Mouse (Mus musculus): ENCODE data around the gene Golgb1. TPM values are rescaled to one million over a fixed set of nuclear protein-coding genes. Genes with fewer than 3 reads are reported as not detected.

Gene Golgb1
- polyA plus RNA-seq, 1 experiment from 2014 or later = 78.4 TPM

- WGBS = under 1% methylated on average over 25 of the region's 48 CpGs
- Histone ChIP-seq H3K9me3 (ENCODE audit: control insufficient read depth, low read length) (no peaks in the 10 kb centered on the region), H3K4me1 (ENCODE audit: control insufficient read depth, insufficient read depth, low read length) (peaks cover 10% of the 10 kb centered on the region; the same call in 1 of the 2 replicates), H3K9ac (ENCODE audit: low read length) (peak overlapping the region; percentile 72), H3K4me3 (ENCODE audit: low read depth, low read length) (peak overlapping the region; percentile 91), H3K27ac (ENCODE audit: low read depth, low read length) (no peak overlapping the region; the same call in 1 of the 2 replicates), H3K27me3 (ENCODE audit: control insufficient read depth, insufficient read depth, low read length) (no peaks in the 10 kb centered on the region), H3K36me3 (ENCODE audit: control insufficient read depth, insufficient read depth, low read length) (peaks cover 5% of the 10 kb centered on the region), H3K4me2 (peak overlapping the region; percentile 73)
- ATAC-seq (ENCODE audit: low FRiP score) (peak; percentile 85), DNase-seq (ENCODE audit: low spot score, missing footprints) (no peak)
These were observed 424 bp downstream of the Golgb1 start for GRCm38 (mm10) chr16:36875276-36875851.

GRCm38 (mm10) chr16:36877316-36877715, 2.4 kb downstream of the Golgb1 start:
- DNase-seq (ENCODE audit: low spot score, missing footprints) = no peak
- WGBS = 81% methylated on average over 5 of the region's 5 CpGs
- Histone ChIP-seq H3K27ac (ENCODE audit: low read depth, low read length) (no peak overlapping the region), H3K4me1 (ENCODE audit: control insufficient read depth, insufficient read depth, low read length) (peaks cover 10% of the 10 kb centered on the region; the same call in 1 of the 2 replicates), H3K4me2 (no peak overlapping the region), H3K4me3 (ENCODE audit: low read depth, low read length) (no peak overlapping the region), H3K36me3 (ENCODE audit: control insufficient read depth, insufficient read depth, low read length) (peaks cover under 1% of the 10 kb centered on the region; the same call in 1 of the 2 replicates), H3K9me3 (ENCODE audit: control insufficient read depth, low read length) (no peaks in the 10 kb centered on the region), H3K27me3 (ENCODE audit: control insufficient read depth, insufficient read depth, low read length) (no peaks in the 10 kb centered on the region), H3K9ac (ENCODE audit: low read length) (no peak overlapping the region)
- ATAC-seq (ENCODE audit: low FRiP score) = no peak

- Histone ChIP-seq H3K27me3 (ENCODE audit: control insufficient read depth, insufficient read depth, low read length) (no peaks in the 10 kb centered on the region), H3K27ac (ENCODE audit: low read depth, low read length) (no peak overlapping the region; the same call in 1 of the 2 replicates), H3K4me1 (ENCODE audit: control insufficient read depth, insufficient read depth, low read length) (no peaks in the 10 kb centered on the region), H3K9ac (ENCODE audit: low read length) (no peak overlapping the region), H3K9me3 (ENCODE audit: control insufficient read depth, low read length) (no peaks in the 10 kb centered on the region), H3K4me3 (ENCODE audit: low read depth, low read length) (no peak overlapping the region), H3K4me2 (no peak overlapping the region), H3K36me3 (ENCODE audit: control insufficient read depth, insufficient read depth, low read length) (no peaks in the 10 kb centered on the region)
- 34% methylated on average over 5 of the region's 5 CpGs for WGBS
- ATAC-seq (ENCODE audit: low FRiP score) (peak; percentile 44; the same call in 1 of the 2 replicates), DNase-seq (ENCODE audit: low spot score, missing footprints) (no peak)
These were observed 7.9 kb downstream of the Golgb1 start for GRCm38 (mm10) chr16:36882737-36883343.

GRCm38 (mm10) chr16:36884881-36885280, 9.9 kb downstream of the Golgb1 start:
- H3K9me3 ChIP-seq (ENCODE audit: control insufficient read depth, low read length) = no peaks in the 10 kb centered on the region
- ATAC-seq (ENCODE audit: low FRiP score) (0 out of 2 replicates have a peak, but pooled peaks have one; percentile 19), DNase-seq (ENCODE audit: low spot score, missing footprints) (no peak)
- 82% methylated on average over 4 of the region's 4 CpGs for WGBS
- H3K36me3 ChIP-seq (ENCODE audit: control insufficient read depth, insufficient read depth, low read length) = no peaks in the 10 kb centered on the region
- H3K27ac ChIP-seq (ENCODE audit: low read depth, low read length) = no peak overlapping the region
- H3K27me3 ChIP-seq (ENCODE audit: control insufficient read depth, insufficient read depth, low read length) = no peaks in the 10 kb centered on the region
- H3K4me2 ChIP-seq = no peak overlapping the region
- no peak overlapping the region for H3K4me3 ChIP-seq (ENCODE audit: low read depth, low read length)
- H3K9ac ChIP-seq (ENCODE audit: low read length) = no peak overlapping the region
- H3K4me1 ChIP-seq (ENCODE audit: control insufficient read depth, insufficient read depth, low read length) = no peaks in the 10 kb centered on the region

- Histone ChIP-seq H3K36me3 (ENCODE audit: control insufficient read depth, insufficient read depth, low read length) (no peaks in the 10 kb centered on the region), H3K9ac (ENCODE audit: low read length) (no peak overlapping the region), H3K27ac (ENCODE audit: low read depth, low read length) (no peak overlapping the region), H3K4me3 (ENCODE audit: low read depth, low read length) (no peak overlapping the region), H3K27me3 (ENCODE audit: control insufficient read depth, insufficient read depth, low read length) (no peaks in the 10 kb centered on the region), H3K9me3 (ENCODE audit: control insufficient read depth, low read length) (no peaks in the 10 kb centered on the region), H3K4me1 (ENCODE audit: control insufficient read depth, insufficient read depth, low read length) (no peaks in the 10 kb centered on the region), H3K4me2 (no peak overlapping the region)
- ATAC-seq (ENCODE audit: low FRiP score) = no peak
- DNase-seq (ENCODE audit: low spot score, missing footprints) = no peak
- 82% methylated on average over 11 of the region's 11 CpGs for WGBS
These were observed 11.0 kb downstream of the Golgb1 start for GRCm38 (mm10) chr16:36885912-36886311.

GRCm38 (mm10) chr16:36887546-36887945, 12.6 kb downstream of the Golgb1 start:
- Histone ChIP-seq H3K9me3 (ENCODE audit: control insufficient read depth, low read length) (no peaks in the 10 kb centered on the region), H3K27me3 (ENCODE audit: control insufficient read depth, insufficient read depth, low read length) (no peaks in the 10 kb centered on the region), H3K9ac (ENCODE audit: low read length) (no peak overlapping the region), H3K4me3 (ENCODE audit: low read depth, low read length) (no peak overlapping the region), H3K4me2 (no peak overlapping the region), H3K36me3 (ENCODE audit: control insufficient read depth, insufficient read depth, low read length) (no peaks in the 10 kb centered on the region), H3K4me1 (ENCODE audit: control insufficient read depth, insufficient read depth, low read length) (no peaks in the 10 kb centered on the region), H3K27ac (ENCODE audit: low read depth, low read length) (no peak overlapping the region)
- ATAC-seq (ENCODE audit: low FRiP score) = no peak
- 79% methylated on average over 5 of the region's 5 CpGs for WGBS
- no peak for DNase-seq (ENCODE audit: low spot score, missing footprints)

- Histone ChIP-seq H3K27ac (ENCODE audit: low read depth, low read length) (no peak overlapping the region), H3K9me3 (ENCODE audit: control insufficient read depth, low read length) (no peaks in the 10 kb centered on the region), H3K9ac (ENCODE audit: low read length) (no peak overlapping the region), H3K27me3 (ENCODE audit: control insufficient read depth, insufficient read depth, low read length) (no peaks in the 10 kb centered on the region), H3K36me3 (ENCODE audit: control insufficient read depth, insufficient read depth, low read length) (no peaks in the 10 kb centered on the region), H3K4me3 (ENCODE audit: low read depth, low read length) (no peak overlapping the region), H3K4me1 (ENCODE audit: control insufficient read depth, insufficient read depth, low read length) (no peaks in the 10 kb centered on the region), H3K4me2 (no peak overlapping the region)
- DNase-seq (ENCODE audit: low spot score, missing footprints) (no peak), ATAC-seq (ENCODE audit: low FRiP score) (no peak)
- 95% methylated on average over 3 of the region's 3 CpGs for WGBS
These were observed 15.6 kb downstream of the Golgb1 start for GRCm38 (mm10) chr16:36890559-36890958.

- Histone ChIP-seq H3K36me3 (ENCODE audit: control insufficient read depth, insufficient read depth, low read length) (no peaks in the 10 kb centered on the region), H3K4me3 (ENCODE audit: low read depth, low read length) (no peak overlapping the region), H3K9me3 (ENCODE audit: control insufficient read depth, low read length) (no peaks in the 10 kb centered on the region), H3K4me1 (ENCODE audit: control insufficient read depth, insufficient read depth, low read length) (no peaks in the 10 kb centered on the region), H3K9ac (ENCODE audit: low read length) (no peak overlapping the region), H3K4me2 (no peak overlapping the region), H3K27ac (ENCODE audit: low read depth, low read length) (no peak overlapping the region), H3K27me3 (ENCODE audit: control insufficient read depth, insufficient read depth, low read length) (no peaks in the 10 kb centered on the region)
- WGBS = 95% methylated on average over 4 of the region's 4 CpGs
- no peak for DNase-seq (ENCODE audit: low spot score, missing footprints)
- ATAC-seq (ENCODE audit: low FRiP score) = no peak
These were observed 16.5 kb downstream of the Golgb1 start for GRCm38 (mm10) chr16:36891415-36891814.

GRCm38 (mm10) chr16:36893317-36893716, 18.4 kb downstream of the Golgb1 start:
- DNase-seq (ENCODE audit: low spot score, missing footprints) (no peak), ATAC-seq (ENCODE audit: low FRiP score) (no peak)
- H3K27ac ChIP-seq (ENCODE audit: low read depth, low read length) = no peak overlapping the region
- no peaks in the 10 kb centered on the region for H3K27me3 ChIP-seq (ENCODE audit: control insufficient read depth, insufficient read depth, low read length)
- no peaks in the 10 kb centered on the region for H3K4me1 ChIP-seq (ENCODE audit: control insufficient read depth, insufficient read depth, low read length)
- 90% methylated on average over 10 of the region's 10 CpGs for WGBS
- no peaks in the 10 kb centered on the region for H3K36me3 ChIP-seq (ENCODE audit: control insufficient read depth, insufficient read depth, low read length)
- no peaks in the 10 kb centered on the region for H3K9me3 ChIP-seq (ENCODE audit: control insufficient read depth, low read length)
- no peak overlapping the region for H3K9ac ChIP-seq (ENCODE audit: low read length)
- H3K4me3 ChIP-seq (ENCODE audit: low read depth, low read length) = no peak overlapping the region
- H3K4me2 ChIP-seq = no peak overlapping the region
